Mouse (Mus musculus) cortical plate, adult 2 months (tissue): ENCODE results near the gene E430018J23Rik.
"Not testable (repeated sequence)": the region's sequence is repeated elsewhere in the genome, so short reads cannot be mapped to it uniquely, and the experiment has no call there.

Source experiments
- CTCF ChIP-seq: fragments of 200-500 bp; IDR thresholded peaks from 2 replicates; pipeline ENCODE4 v1.5.1; 2011; ENCODE audit warnings: mild to moderate bottlenecking, control low read depth, low read length; ENCODE audit not compliant: insufficient read depth; ENCODE audit errors: extremely low read depth
- POLR2A ChIP-seq: fragments of 200-500 bp; IDR thresholded peaks from 2 replicates; pipeline ENCODE4 v1.6.1; 2011; ENCODE audit warnings: mild to moderate bottlenecking, low read length, control low read depth; ENCODE audit not compliant: insufficient read depth; ENCODE audit errors: extremely low read depth

DNA sequence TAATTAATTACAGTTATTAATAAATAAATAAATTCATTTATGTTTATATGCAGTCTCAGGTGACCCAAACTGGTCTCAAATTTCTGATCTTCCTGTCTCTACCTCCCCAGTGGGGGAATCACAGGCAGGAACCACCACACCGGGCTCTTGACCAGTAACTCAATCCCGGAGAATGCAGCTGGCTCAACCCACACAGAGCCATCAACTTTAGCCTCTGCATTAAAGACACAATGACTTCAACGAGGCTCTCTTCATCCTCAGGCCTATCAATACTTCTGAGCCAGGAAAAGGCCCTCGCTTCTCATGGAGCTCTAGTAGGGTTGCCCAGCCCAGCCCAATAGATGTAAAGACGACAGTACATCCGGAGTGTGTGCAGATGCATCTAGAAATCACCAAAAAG lies 10.7 kb upstream of the E430018J23Rik start:
- TF ChIP-seq POLR2A, CTCF: not testable (repeated sequence)
